Mouse (Mus musculus) midbrain, embryonic 16.5 days (tissue): ENCODE data around the gene Ubn1. TPM values are rescaled to one million over a fixed set of nuclear protein-coding genes. Genes with fewer than 3 reads are reported as not detected.
A peak's percentile ranks its signal among the peaks of the same experiment; 100 is the strongest.

ENCODE experiments used
- ATAC-seq: fragments of 200-750 bp; cut with Nextera tagmentation; 2 replicates; pipeline ENCODE4 v1.8.0; 2017; ENCODE audit warnings: moderate TSS enrichment
- H3K27ac ChIP-seq: fragments of 300-500 bp; sonication (generic); 2 replicates; pipeline ENCODE4 v1.5.1; 2014; ENCODE audit warnings: mild to moderate bottlenecking, low read length, mixed read lengths
- H3K27me3 ChIP-seq: fragments of 300-500 bp; sonication (generic); 2 replicates; pipeline ENCODE4 v1.6.1; 2014; ENCODE audit warnings: low read depth, low read length, mixed read lengths; ENCODE audit not compliant: control insufficient read depth, insufficient read depth
- H3K36me3 ChIP-seq: fragments of 300-500 bp; sonication (generic); 2 replicates; pipeline ENCODE4 v1.6.1; 2014; ENCODE audit warnings: mild to moderate bottlenecking, low read length, moderate library complexity, mixed read lengths; ENCODE audit not compliant: control insufficient read depth, insufficient read depth
- H3K4me1 ChIP-seq: fragments of 300-500 bp; sonication (generic); 2 replicates; pipeline ENCODE4 v1.6.1; 2014; ENCODE audit warnings: mild to moderate bottlenecking, low read length, mixed read lengths; ENCODE audit not compliant: control insufficient read depth, insufficient read depth
- H3K4me2 ChIP-seq: fragments of 300-500 bp; sonication (generic); 2 replicates; pipeline ENCODE4 v1.6.1; 2014; ENCODE audit warnings: mild to moderate bottlenecking, low read length, mixed read lengths
- H3K4me3 ChIP-seq: fragments of 300-500 bp; sonication (generic); 2 replicates; pipeline ENCODE4 v1.5.1; 2014; ENCODE audit warnings: low read depth, mild to moderate bottlenecking, low read length, moderate library complexity, mixed read lengths
- H3K9ac ChIP-seq: fragments of 300-500 bp; sonication (generic); 2 replicates; pipeline ENCODE4 v1.6.1; 2014; ENCODE audit warnings: low read depth, low read length, mixed read lengths
- H3K9me3 ChIP-seq: fragments of 300-500 bp; sonication (generic); replicated peaks from 2 replicates; pipeline ENCODE4 v1.6.1; 2014; ENCODE audit warnings: mild to moderate bottlenecking, low read length, mixed read lengths; ENCODE audit not compliant: control insufficient read depth, poor library complexity, severe bottlenecking
- WGBS: fragments of 180-500 bp; shearing (Covaris S2); extraction: QIAGEN DNeasy Blood & Tissue Kit; methylation state at CpG from one replicate; pipeline ENCODE4 v1.1.7; 2014; 5-methylcytosine and 5-hydroxymethylcytosine counted together
- polyA plus RNA-seq: library from polyadenylated mRNA; unstranded; fragments of >200 nt; fragmentation: Nextera tagmentation; extraction: Ambion mirVana; gene quantifications from 2 replicates; pipeline ENCODE4 v1.2.1, GENCODE M21; 2015

The Ubn1 gene
- polyA plus RNA-seq, 1 experiment from 2014 or later = 11.3 TPM

GRCm38 (mm10) chr16:5130196-5130595, 80.3 kb downstream of the Ubn1 start:
- H3K36me3 ChIP-seq = no peaks in the 10 kb centered on the region
- H3K4me2 ChIP-seq = no peak overlapping the region
- H3K9me3 ChIP-seq = no peaks in the 10 kb centered on the region
- H3K27ac ChIP-seq = no peak overlapping the region
- no peak overlapping the region for H3K9ac ChIP-seq
- WGBS = 29% methylated on average over 2 of the region's 2 CpGs
- H3K4me1 ChIP-seq = peaks cover 10% of the 10 kb centered on the region; the same call in 1 of the 2 replicates
- H3K4me3 ChIP-seq = no peak overlapping the region
- H3K27me3 ChIP-seq = peaks cover 55% of the 10 kb centered on the region
- no peak for ATAC-seq

- Histone ChIP-seq H3K27ac (no peak overlapping the region), H3K9me3 (no peaks in the 10 kb centered on the region), H3K27me3 (peaks cover 55% of the 10 kb centered on the region), H3K4me1 (peaks cover 10% of the 10 kb centered on the region; the same call in 1 of the 2 replicates), H3K9ac (no peak overlapping the region), H3K4me3 (no peak overlapping the region), H3K4me2 (no peak overlapping the region), H3K36me3 (no peaks in the 10 kb centered on the region)
- ATAC-seq = no peak
- 7% methylated on average over 4 of the region's 4 CpGs for WGBS
Measured at GRCm38 (mm10) chr16:5130766-5131165, 80.9 kb downstream of the Ubn1 start.

DNA sequence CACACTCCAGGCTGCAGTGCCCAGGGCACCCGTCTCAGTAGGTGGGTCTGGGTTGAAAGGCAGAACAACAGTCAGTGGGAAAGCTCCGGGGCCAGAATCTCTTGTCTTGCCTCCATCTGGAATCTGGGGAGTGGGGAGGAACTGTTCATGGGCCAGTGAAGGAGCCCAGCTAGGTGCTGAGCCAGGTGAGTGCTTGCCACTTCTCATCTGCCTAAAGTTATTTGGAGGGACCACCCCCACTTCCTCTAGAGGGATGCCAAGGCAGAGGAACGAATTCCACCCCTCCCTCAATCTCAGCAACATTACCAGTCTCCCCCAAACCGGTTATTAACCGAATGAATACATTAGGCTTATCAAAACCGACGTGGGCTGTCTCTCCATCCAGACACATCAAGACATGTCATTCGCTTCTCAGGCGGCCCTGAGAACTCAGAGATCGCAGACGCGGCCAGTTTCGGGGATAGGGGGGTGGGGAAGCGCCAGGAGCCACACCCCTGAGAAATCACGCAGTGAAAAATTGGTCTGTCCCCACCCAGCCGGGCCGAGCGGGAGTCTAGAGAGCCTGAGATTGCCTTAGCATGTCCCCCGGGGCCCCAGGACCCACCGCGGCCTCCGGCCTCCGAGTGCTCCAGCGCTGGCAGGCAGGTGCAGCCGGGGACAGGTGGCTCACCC, 81.5 kb downstream of the Ubn1 start:
- H3K9me3 ChIP-seq = no peaks in the 10 kb centered on the region
- H3K27ac ChIP-seq = no peak overlapping the region
- peaks cover 55% of the 10 kb centered on the region for H3K27me3 ChIP-seq
- WGBS = 2% methylated on average over 25 of the region's 25 CpGs
- no peak overlapping the region for H3K4me3 ChIP-seq
- no peak overlapping the region for H3K9ac ChIP-seq
- peaks cover 10% of the 10 kb centered on the region; the same call in 1 of the 2 replicates for H3K4me1 ChIP-seq
- H3K4me2 ChIP-seq = peak overlapping the region; percentile 58; the same call in 1 of the 2 replicates
- ATAC-seq = no peak
- no peaks in the 10 kb centered on the region for H3K36me3 ChIP-seq

GRCm38 (mm10) chr16:5132401-5132801, 82.5 kb downstream of the Ubn1 start, which contains the start of gene Ppl:
TSS of gene Ppl (minus strand) at chr16:5132421.
- WGBS = under 1% methylated on average over 33 of the region's 39 CpGs
- no peak for ATAC-seq
- Histone ChIP-seq H3K27ac (no peak within 1 kb of the TSS), H3K4me1 (peaks cover 10% of the 10 kb centered on the region; the same call in 1 of the 2 replicates), H3K9me3 (no peaks in the 10 kb centered on the region), H3K9ac (peak within 1 kb of the TSS; percentile 41), H3K4me3 (peak within 1 kb of the TSS; percentile 37), H3K4me2 (peak within 1 kb of the TSS; percentile 58), H3K36me3 (no peaks in the 10 kb centered on the region), H3K27me3 (peaks cover 55% of the 10 kb centered on the region)

GRCm38 (mm10) chr16:5134623-5135330, 84.9 kb downstream of the Ubn1 start:
- H3K4me1 ChIP-seq = peaks cover 10% of the 10 kb centered on the region; the same call in 1 of the 2 replicates
- 71% methylated on average over 14 of the region's 14 CpGs for WGBS
- no peak overlapping the region for H3K4me2 ChIP-seq
- no peaks in the 10 kb centered on the region for H3K36me3 ChIP-seq
- no peaks in the 10 kb centered on the region for H3K9me3 ChIP-seq
- peaks cover 45% of the 10 kb centered on the region for H3K27me3 ChIP-seq
- no peak overlapping the region for H3K9ac ChIP-seq
- 0 out of 2 replicates have a peak, but pooled peaks have one; percentile 51 for ATAC-seq
- no peak overlapping the region for H3K27ac ChIP-seq
- H3K4me3 ChIP-seq = no peak overlapping the region

DNA sequence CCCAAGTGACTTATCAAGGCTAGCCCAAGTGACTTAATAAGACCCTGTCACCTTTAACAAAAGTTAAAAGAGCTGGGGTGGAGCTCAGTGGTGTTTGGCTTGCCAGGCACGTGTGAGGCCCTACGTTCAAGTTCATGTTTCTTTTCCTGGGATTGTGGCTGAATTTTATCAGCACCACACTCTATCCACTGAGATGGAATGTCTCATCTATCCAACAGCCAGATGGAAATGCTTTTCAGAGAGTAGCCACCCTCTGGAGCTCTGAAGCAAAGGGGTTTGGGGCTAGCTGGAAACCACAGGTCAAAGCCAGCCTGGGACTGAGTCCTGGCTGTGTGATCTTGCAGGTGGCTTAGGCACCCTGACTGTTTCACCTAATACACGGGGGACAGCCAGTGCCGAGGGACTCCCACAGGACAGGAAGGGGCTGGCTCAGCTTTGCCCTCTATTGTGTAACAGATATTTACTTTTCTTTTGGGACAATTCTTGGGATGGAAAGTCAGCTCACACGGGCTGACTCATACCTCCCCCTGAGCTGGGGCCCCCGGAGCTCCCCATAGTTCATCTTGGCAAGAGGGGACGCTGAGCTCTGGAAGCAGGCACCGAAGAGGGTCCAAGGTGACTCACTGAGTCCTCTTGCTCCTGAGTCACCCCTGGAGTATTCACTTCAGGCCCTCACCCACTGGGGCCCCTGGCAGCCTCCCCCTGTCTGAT, 85.8 kb downstream of the Ubn1 start:
- H3K27ac ChIP-seq = no peak overlapping the region
- H3K9me3 ChIP-seq = no peaks in the 10 kb centered on the region
- H3K27me3 ChIP-seq = peaks cover 36% of the 10 kb centered on the region
- H3K4me3 ChIP-seq = no peak overlapping the region
- no peak for ATAC-seq
- H3K4me1 ChIP-seq = peaks cover 10% of the 10 kb centered on the region; the same call in 1 of the 2 replicates
- no peak overlapping the region for H3K4me2 ChIP-seq
- H3K9ac ChIP-seq = no peak overlapping the region
- H3K36me3 ChIP-seq = no peaks in the 10 kb centered on the region
- 78% methylated on average over 8 of the region's 8 CpGs for WGBS

Other genes starting within 250 kb of the Ubn1 start
- gene 4930562C15Rik, start 214.6 kb upstream of the Ubn1 start, polyA plus RNA-seq = 0.26 and 0.36 TPM in 2 replicates
- gene Ubald1, start 169.7 kb upstream of the Ubn1 start, polyA plus RNA-seq = 54.9 and 63.3 TPM in 2 replicates
- 118 and 126 TPM in 2 replicates for gene Mgrn1, start 163.8 kb upstream of the Ubn1 start, polyA plus RNA-seq
- 117 and 119 TPM in 2 replicates for gene Nudt16l1, start 111.3 kb upstream of the Ubn1 start, polyA plus RNA-seq
- 75.1 and 78.8 TPM in 2 replicates for gene Anks3, start 85.9 kb upstream of the Ubn1 start, polyA plus RNA-seq
- gene Sept12, start 52.2 kb upstream of the Ubn1 start, polyA plus RNA-seq = not detected in 2 replicates
- 0.91 and 1.7 TPM in 2 replicates for gene Smim22, start 42.8 kb upstream of the Ubn1 start, polyA plus RNA-seq
- gene Rogdi, start 36.5 kb upstream of the Ubn1 start, polyA plus RNA-seq = 147 and 164 TPM in 2 replicates
- gene Glyr1, start 194 bp upstream of the Ubn1 start, polyA plus RNA-seq = 194 and 204 TPM in 2 replicates
- gene Ppl, start 82.4 kb downstream of the Ubn1 start, polyA plus RNA-seq = 0.06 and 0.11 TPM in 2 replicates
- 0.40 and 0.80 TPM in 2 replicates for gene Sec14l5, start 97.1 kb downstream of the Ubn1 start, polyA plus RNA-seq
- 10.4 and 11.4 TPM in 2 replicates for gene Nagpa, start 154.0 kb downstream of the Ubn1 start, polyA plus RNA-seq
- 15.7 and 16.3 TPM in 2 replicates for gene AU021092, start 172.2 kb downstream of the Ubn1 start, polyA plus RNA-seq
- 43.4 TPM in 2 replicates for gene Alg1, start 183.6 kb downstream of the Ubn1 start, polyA plus RNA-seq
- gene Eef2kmt, start 205.9 kb downstream of the Ubn1 start, polyA plus RNA-seq = 6.3 and 7.7 TPM in 2 replicates